Mouse (Mus musculus): ENCODE results near the gene 6030458C11Rik.
A peak's percentile ranks its signal among the peaks of the same experiment; 100 is the strongest.
"Not testable (repeated sequence)": the region's sequence is repeated elsewhere in the genome, so short reads cannot be mapped to it uniquely, and the experiment has no call there.

Gene 6030458C11Rik

GRCm38 (mm10) chr15:12817592-12817991, 6.9 kb downstream of the 6030458C11Rik start:
- no peak for DNase-seq

- DNase-seq, result no peak
Measured at GRCm38 (mm10) chr15:12812646-12813045, 11.8 kb downstream of the 6030458C11Rik start.

- no peak for DNase-seq
Measured at GRCm38 (mm10) chr15:12809305-12809704, 15.1 kb downstream of the 6030458C11Rik start.

- no peak for DNase-seq
Measured at GRCm38 (mm10) chr15:12807088-12807487, 17.4 kb downstream of the 6030458C11Rik start.

- DNase-seq, result no peak
Measured at GRCm38 (mm10) chr15:12805071-12805470, 19.4 kb downstream of the 6030458C11Rik start.

DNA sequence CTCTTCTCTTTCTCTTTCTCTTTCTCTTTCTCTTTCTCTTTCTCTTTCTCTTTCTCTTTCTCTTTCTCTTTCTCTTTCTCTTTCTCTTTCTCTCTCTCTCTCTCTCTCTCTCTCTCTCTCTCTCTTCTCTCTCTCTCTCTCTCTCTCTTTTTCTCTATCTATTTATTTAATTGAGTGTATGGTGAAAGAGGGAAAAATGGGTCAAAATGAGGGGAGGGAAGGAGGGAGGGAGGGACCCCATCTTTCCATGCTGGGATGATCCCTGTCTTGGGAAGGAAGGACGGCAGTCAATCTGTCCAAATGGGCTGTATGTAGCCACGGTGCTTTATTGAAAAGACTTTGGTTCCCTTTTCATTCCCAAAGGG, 23.3 kb downstream of the 6030458C11Rik start:
- DNase-seq, result not testable (repeated sequence)

GRCm38 (mm10) chr15:12800405-12801141, 23.9 kb downstream of the 6030458C11Rik start:
- no peak for DNase-seq

GRCm38 (mm10) chr15:12798043-12798442, 26.4 kb downstream of the 6030458C11Rik start:
- no peak for DNase-seq

DNA sequence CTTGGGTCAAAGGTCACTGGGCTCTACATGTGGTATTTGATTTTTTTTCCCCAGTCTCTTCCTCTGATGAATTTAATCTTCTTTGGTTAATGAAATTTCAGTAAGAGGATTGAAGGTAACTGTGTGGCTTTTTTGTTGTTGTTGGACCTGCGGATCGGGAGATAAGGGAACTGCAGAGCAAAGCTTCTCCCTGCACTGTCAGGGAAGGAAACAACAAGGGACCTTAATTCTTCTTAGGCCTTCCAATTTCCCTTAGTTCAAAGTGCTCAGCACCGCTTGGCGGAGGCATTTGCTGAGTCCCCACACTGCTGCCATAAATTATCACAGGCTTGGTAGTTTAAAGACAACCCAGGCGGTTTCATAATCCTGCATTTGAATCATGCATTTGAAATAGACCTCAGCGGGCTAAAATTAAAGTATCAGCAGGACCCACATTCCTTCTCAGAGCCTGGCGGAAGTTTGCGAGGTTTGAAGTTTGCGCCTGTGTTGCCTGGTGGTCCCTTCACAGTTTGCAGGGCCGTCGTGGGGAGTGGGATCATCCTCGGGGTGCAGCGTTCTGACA, 28.5 kb downstream of the 6030458C11Rik start:
- no peak for DNase-seq

GRCm38 (mm10) chr15:12795457-12795894, 29.0 kb downstream of the 6030458C11Rik start:
- DNase-seq, result peak; percentile 46

DNA sequence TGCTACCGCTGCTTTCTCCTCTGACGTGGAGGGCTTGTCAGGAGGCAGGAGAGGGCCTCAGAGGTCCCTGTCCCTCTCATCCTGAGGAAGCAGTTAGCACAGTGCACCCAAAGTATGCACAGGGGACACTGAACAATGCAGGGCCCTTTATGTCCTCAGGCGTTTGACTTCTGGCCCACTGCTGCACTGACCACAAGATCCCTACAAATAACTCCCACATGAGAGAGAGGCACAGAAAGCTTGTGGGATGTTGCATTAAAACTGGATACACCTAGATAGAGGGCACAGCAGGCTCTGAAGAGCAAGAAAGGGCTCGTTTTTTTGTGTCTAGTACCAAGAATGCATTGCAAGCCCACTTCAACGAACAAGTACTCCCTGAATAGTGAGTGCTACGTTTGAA, 30.1 kb downstream of the 6030458C11Rik start:
- DNase-seq, result no peak

DNA sequence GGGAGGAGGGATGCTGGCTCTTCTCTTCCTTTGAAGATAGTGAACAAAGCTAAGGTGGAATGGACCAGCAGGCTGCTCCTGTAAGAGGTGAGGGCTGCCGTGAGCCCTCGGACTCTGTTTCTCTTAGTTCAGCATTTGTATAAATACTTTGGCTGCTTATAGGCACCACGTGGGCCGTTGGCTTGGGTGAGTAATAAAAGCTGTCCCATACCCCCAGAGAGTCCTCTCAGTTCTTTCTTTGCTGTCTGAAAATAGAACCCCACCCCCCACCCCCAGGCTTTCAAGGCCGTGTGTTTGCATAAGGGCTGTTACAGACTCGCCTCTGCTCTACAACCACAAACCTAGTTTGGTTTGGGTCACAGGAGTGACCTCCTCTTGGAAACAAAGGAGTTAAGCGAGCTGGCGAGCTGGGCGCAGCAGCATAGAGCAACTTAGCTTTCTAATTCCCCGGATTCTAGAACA, 35.0 kb downstream of the 6030458C11Rik start:
- no peak for DNase-seq

DNA sequence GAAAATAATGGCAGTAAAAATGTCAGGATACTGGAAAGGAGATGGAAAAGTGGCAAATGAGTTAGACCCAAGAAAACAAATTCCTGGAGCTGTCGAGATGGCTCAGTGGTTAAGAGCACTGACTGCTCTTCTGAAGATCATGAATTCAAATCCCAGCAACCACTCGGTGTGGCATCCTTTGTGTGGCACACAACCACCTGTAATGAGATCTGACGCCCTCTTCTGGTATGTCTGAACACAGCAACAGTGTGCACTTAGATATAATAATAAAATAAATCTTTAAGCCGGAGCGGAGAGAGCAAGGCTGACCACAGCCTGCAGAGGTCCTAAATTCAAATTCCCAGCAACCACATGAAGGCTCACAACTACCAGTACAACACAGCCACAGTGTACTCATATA, 35.9 kb downstream of the 6030458C11Rik start:
- DNase-seq, result no peak

DNA sequence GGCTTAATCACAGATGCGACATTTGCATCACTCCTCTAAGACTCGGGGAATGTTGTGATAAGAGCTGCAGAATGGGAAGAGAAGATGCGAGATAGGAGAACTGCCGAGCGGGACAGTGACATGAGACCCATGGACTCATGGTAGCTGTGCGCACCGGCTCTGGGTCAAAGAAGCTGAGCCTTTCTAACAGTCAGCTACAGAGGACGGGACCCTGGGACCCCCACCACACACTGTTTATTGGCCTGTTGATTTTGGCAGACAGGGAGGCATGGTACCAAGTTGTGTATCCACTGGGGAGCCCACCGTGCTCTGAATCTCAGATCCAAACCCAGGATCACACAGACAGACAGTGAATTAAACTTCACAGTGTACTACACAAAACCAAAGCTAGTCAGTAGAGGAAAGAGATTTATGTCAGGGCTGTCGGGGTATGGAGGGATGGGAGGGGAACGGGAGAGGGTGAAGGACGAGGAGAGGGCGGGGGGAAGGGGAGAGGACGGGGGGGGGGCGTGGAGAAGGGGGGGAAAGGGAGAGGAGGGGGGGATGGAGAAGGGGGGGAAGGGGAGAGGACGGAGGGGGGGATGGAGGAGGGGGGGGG, 42.6 kb downstream of the 6030458C11Rik start:
- DNase-seq, result no peak

DNA sequence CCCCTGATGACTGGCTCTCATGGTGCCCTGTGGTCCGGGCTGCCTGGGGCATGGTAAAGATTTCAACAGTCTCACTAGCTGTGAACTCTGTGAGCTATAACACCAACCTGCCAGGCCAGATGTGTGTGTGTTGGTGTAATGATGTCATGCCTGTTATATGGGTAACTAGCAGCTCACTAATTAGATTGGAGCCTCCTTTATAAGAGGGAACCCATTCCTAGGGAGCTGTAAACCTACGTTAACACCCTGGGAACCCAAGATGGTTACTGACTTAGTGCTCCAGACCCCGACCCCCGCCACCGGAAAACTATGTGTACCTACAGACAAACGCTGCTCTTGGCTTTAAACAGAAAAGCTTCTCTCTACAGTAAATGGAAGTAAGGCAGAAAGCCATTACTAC, 43.2 kb downstream of the 6030458C11Rik start:
- no peak for DNase-seq

DNA sequence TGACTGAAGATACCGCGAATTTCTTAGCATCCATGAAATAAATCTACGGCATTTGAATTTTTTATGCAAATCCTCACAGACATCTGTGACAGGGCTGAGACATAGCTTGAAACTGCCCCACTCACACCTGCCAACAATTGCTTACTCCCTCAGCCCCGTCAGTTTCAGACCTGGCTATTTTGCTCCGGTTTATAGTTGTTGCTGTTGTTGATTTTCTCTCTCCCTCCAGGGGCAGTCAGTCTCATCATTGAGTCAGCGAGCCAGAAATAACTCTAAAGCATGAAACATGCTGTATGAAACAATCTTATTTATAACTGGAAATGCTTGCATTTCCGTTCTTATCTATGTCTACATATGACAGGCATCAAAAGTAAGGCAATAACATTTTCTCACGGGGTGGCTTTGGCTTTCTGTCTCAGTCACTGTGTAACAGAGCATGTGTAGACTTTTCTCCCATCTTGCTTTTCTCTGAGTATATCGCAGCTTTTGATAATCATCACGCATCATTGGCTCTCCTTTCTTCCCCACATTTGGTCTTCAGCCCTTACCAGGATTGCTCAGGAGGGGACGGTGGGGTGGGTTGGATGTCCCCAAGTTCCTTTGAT, 50.2 kb downstream of the 6030458C11Rik start:
- DNase-seq, result no peak

DNA sequence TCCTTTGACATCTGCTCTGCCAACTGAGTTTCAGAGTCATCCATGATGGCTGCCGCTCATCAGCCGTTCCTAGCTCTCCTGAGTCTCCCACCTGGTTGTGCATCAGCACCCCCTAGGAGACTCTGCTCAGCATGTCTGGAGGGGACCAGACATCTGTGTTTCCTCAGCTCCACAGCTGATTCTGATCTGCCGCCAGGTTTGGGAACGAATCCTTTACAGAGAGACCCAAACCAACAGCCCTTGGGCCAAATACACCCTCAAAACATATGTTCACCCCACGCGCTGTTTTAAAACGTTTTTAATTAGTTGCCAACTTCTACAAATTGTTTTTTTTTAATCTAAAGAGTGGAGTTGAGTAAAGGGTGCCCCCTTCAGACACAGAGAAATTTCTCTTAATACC, 53.5 kb downstream of the 6030458C11Rik start:
- DNase-seq, result peak; percentile 30

DNA sequence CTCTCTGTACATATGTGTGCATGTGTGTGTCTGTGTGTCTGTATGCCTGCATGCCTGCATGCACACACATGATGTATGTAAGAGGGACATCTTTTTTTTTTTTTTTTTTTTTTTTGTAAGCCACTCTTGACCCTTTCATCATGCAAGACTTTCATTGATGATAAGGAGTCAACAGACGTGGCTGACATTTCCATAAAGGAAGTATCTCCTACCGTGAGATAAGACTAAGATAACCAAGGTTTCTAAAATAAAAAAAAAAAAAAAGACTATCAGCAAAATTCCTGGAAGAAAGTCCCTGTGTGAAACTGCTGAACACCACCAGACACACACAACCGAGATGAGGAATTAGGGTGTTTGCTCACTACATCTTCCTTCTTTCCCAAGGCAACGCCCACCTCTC, 57.6 kb downstream of the 6030458C11Rik start:
- no peak for DNase-seq

DNA sequence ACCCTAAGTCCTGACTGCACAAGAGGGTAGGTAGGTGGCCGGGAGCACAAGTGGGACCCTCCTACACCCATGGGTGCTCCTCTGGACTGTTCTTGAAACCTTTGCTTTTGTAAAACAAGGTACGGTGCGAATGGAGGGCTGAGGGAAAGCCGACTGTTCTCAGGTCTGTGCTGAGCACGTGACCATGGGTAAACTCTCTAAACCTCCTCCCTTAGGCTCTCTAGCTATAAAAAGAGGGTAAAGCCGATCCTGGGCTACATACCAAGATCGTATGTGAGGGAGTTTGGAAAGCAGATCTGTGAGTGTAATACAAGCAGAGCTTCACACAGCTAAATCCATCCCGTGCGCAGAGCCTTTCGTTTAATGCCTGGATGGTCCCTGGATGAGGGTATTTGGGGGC, 61.3 kb downstream of the 6030458C11Rik start:
- no peak for DNase-seq

DNA sequence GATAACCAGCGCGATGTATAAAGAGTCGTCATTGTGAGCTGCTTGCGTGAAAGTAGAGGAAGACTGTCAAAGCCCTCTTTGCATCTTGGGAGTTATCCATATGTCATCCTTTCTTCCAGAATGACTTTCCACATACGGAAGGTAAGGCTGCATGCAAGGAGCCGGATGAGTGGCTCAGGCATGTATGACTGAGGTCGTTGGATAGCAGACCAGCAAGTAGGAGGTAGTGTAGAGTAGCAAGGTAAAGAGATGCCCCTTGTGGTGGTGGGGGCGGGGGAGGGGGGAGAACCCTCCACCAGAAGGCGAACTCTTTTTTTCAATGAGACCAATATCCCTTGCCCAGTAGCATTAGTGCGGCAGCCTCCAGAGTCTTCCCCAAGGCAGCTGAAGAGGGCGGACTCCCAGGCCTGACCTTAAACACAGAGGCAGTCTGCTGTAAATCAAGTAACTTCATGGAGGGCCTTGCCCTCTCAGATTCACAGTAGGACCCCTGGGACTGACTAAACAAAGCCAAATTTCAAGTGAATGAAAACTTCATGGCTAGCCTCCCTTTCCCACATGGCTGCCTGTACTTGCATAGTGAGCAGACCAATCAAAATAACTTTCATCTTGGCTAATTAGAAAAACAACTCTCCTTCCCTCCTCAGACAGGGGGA, 62.1 kb downstream of the 6030458C11Rik start:
- DNase-seq, result no peak

DNA sequence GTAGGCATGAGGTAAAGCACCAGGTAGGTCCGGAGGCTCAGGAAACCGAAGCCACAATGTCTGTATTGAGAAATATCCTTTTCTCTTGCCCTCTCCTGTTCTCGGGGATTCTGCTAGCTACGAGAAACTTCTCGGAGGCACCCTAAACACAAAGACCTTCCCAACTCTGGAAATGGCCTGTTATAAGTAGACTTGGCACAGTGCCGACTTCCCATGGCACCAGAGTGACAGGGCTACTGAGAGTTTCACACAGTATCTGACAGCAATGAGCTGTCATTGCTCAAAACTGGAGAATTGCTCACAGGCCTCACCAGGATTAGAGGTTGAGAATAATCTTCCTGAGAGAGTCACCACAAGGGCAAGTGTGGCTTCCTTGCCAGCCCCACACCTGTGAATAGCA, 63.7 kb downstream of the 6030458C11Rik start:
- no peak for DNase-seq

GRCm38 (mm10) chr15:12758461-12758860, 66.0 kb downstream of the 6030458C11Rik start:
- DNase-seq, result no peak

Data from right cerebral cortex, postnatal 4 days (tissue).